Mouse (Mus musculus): Measurements from ENCODE around the gene Cep250. TPM values are rescaled to one million over a fixed set of nuclear protein-coding genes. Genes with fewer than 3 reads are reported as not detected.

Cep250 gene
- polyA plus RNA-seq, 1 experiment from 2014 or later = 9.6 TPM

DNA sequence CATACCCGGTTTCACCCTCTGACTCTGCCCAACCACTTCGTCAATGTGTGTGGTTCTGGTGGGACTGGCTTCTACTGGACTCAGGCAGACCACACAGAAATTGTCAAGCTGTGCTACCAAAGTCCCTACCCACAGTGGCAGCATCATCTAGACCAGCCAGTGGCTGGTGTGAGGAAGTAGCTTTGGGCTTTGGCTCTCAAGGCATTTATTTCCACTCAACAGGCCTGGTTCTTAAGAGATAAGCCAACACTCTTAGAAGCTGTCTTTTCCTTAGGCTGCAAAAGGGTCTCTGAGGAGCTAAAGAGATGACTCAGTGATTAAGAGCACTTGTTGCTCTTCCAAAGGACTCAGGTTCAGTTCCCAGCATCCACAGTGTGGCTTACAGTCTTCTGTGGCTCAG, 65.5 kb downstream of the Cep250 start:
- no peak for ATAC-seq (ENCODE audit: extremely low read depth, insufficient number of reproducible peaks, low FRiP score, low TSS enrichment)
- WGBS = 81% methylated on average over 2 of the region's 2 CpGs
- no peak overlapping the region for H3K4me2 ChIP-seq

DNA sequence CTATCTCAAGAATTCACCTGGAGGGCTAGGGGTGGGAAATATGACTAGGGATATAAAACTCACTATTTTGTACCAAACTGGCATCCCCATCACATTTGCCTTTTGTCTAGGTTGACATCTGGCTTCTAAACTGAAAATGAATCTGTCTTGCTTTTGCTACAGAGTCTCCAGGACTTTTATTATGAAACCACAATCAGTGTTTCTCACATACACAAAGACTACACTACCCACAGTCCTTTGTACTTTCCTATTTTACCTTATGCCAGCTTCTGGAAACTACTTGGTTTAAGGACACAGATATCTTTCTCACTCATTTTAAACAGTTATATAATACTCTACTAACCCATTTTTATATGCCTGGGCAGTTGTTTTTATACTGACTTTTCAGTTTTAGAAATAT, 69.2 kb downstream of the Cep250 start:
- no peaks in the 10 kb centered on the region for H3K36me3 ChIP-seq
- ATAC-seq (ENCODE audit: extremely low read depth, insufficient number of reproducible peaks, low FRiP score, low TSS enrichment) = no peak
- H3K9ac ChIP-seq = no peak overlapping the region
- no peak overlapping the region for H3K4me3 ChIP-seq
- no peaks in the 10 kb centered on the region for H3K27me3 ChIP-seq (replicated peaks)
- no peak overlapping the region for H3K4me2 ChIP-seq
- no peak overlapping the region for H3K27ac ChIP-seq (replicated peaks)
- no peaks in the 10 kb centered on the region for H3K9me3 ChIP-seq
- no peaks in the 10 kb centered on the region for H3K4me1 ChIP-seq

More for the DNA sequence above, 65.5 kb downstream of the Cep250 start:
- Histone ChIP-seq H3K27me3 (replicated peaks) (no peaks in the 10 kb centered on the region), H3K4me3 (no peak overlapping the region), H3K36me3 (peaks cover 32% of the 10 kb centered on the region), H3K27ac (replicated peaks) (no peak overlapping the region), H3K9me3 (no peaks in the 10 kb centered on the region), H3K4me1 (no peaks in the 10 kb centered on the region), H3K9ac (no peak overlapping the region)

DNA sequence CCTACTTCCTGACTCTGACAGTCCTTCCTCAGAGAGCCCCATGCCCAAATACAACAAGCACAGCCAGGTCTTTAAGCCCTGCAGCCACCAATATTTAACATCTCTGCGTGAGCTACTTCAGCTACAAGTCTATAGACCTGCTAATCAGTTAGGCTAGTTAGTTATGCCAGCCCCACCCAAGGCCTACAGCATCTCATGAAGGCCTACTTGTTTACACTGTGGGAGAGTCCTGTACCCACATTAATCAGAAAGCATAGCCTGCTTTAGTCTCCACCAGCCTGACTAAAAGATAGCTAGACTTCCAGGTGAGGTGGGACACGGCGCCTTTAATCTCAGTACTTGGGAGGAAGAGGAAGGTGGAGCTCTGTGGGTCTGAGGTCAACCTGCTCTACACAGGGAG, 83.1 kb downstream of the Cep250 start:
- H3K4me2 ChIP-seq = no peak overlapping the region
- no peaks in the 10 kb centered on the region for H3K36me3 ChIP-seq
- WGBS = 88% methylated on average over 3 of the region's 3 CpGs
- H3K9ac ChIP-seq = no peak overlapping the region
- H3K4me3 ChIP-seq = no peak overlapping the region
- no peak for ATAC-seq (ENCODE audit: extremely low read depth, insufficient number of reproducible peaks, low FRiP score, low TSS enrichment)
- H3K27me3 ChIP-seq (replicated peaks) = 0 out of 2 replicates have a peak, but pooled peaks cover 9% of the 10 kb centered on the region
- H3K27ac ChIP-seq (replicated peaks) = no peak overlapping the region
- H3K4me1 ChIP-seq = no peaks in the 10 kb centered on the region
- H3K9me3 ChIP-seq = no peaks in the 10 kb centered on the region

GRCm38 (mm10) chr2:156042903-156043302, 86.6 kb downstream of the Cep250 start:
- Histone ChIP-seq H3K9ac (no peak overlapping the region), H3K4me2 (no peak overlapping the region), H3K36me3 (no peaks in the 10 kb centered on the region), H3K4me1 (no peaks in the 10 kb centered on the region; the same call in 1 of the 2 replicates), H3K9me3 (no peaks in the 10 kb centered on the region), H3K4me3 (no peak overlapping the region), H3K27ac (replicated peaks) (no peak overlapping the region), H3K27me3 (replicated peaks) (peaks cover 28% of the 10 kb centered on the region)
- ATAC-seq (ENCODE audit: extremely low read depth, insufficient number of reproducible peaks, low FRiP score, low TSS enrichment) = no peak
- 80% methylated on average over 8 of the region's 8 CpGs for WGBS

- Histone ChIP-seq H3K4me1 (no peaks in the 10 kb centered on the region; the same call in 1 of the 2 replicates), H3K36me3 (no peaks in the 10 kb centered on the region), H3K27ac (replicated peaks) (no peak overlapping the region), H3K4me3 (peak overlapping the region; percentile 8; the same call in 1 of the 2 replicates), H3K4me2 (peak overlapping the region; percentile 48), H3K27me3 (replicated peaks) (peaks cover 65% of the 10 kb centered on the region), H3K9ac (no peak overlapping the region), H3K9me3 (no peaks in the 10 kb centered on the region)
- 5% methylated on average over 19 of the region's 19 CpGs for WGBS
- ATAC-seq (ENCODE audit: extremely low read depth, insufficient number of reproducible peaks, low FRiP score, low TSS enrichment) = no peak
Measured at GRCm38 (mm10) chr2:156047929-156048328, 91.7 kb downstream of the Cep250 start.

Other genes starting within 250 kb of the Cep250 start
- gene Edem2, start 227.0 kb upstream of the Cep250 start, polyA plus RNA-seq (2015; fragmentation: Nextera tagmentation; extraction: Ambion mirVana) = 23.1 and 25.4 TPM in 2 replicates
- gene Gm17581, start 220.6 kb upstream of the Cep250 start, polyA plus RNA-seq (2015; fragmentation: Nextera tagmentation; extraction: Ambion mirVana) = not detected in 2 replicates
- gene Procr, start 205.3 kb upstream of the Cep250 start, polyA plus RNA-seq (2015; fragmentation: Nextera tagmentation; extraction: Ambion mirVana) = 9.0 and 9.1 TPM in 2 replicates
- gene Mmp24, start 181.1 kb upstream of the Cep250 start, polyA plus RNA-seq (2015; fragmentation: Nextera tagmentation; extraction: Ambion mirVana) = 0.04 TPM in 1 of 2 replicates, not detected in the other
- gene BC029722, start 137.0 kb upstream of the Cep250 start, polyA plus RNA-seq (2015; fragmentation: Nextera tagmentation; extraction: Ambion mirVana) = 10.8 and 12.0 TPM in 2 replicates
- gene Eif6, start 129.5 kb upstream of the Cep250 start, polyA plus RNA-seq (2015; fragmentation: Nextera tagmentation; extraction: Ambion mirVana) = 127 and 152 TPM in 2 replicates
- 0.06 and 0.09 TPM in 2 replicates for gene Fam83c, start 121.6 kb upstream of the Cep250 start, polyA plus RNA-seq (2015; fragmentation: Nextera tagmentation; extraction: Ambion mirVana)
- gene Uqcc1, start 26.1 kb upstream of the Cep250 start, polyA plus RNA-seq (2015; fragmentation: Nextera tagmentation; extraction: Ambion mirVana) = 99.7 and 108 TPM in 2 replicates
- gene Gm15557, start 15.7 kb upstream of the Cep250 start, polyA plus RNA-seq (2015; fragmentation: Nextera tagmentation; extraction: Ambion mirVana) = not detected in 2 replicates
- 0.37 and 0.64 TPM in 2 replicates for gene Gdf5, start 11.1 kb upstream of the Cep250 start, polyA plus RNA-seq (2015; fragmentation: Nextera tagmentation; extraction: Ambion mirVana)
- gene 6430550D23Rik, start 51.5 kb downstream of the Cep250 start, polyA plus RNA-seq (2015; fragmentation: Nextera tagmentation; extraction: Ambion mirVana) = 0.85 and 1.0 TPM in 2 replicates
- gene Ergic3, start 51.6 kb downstream of the Cep250 start, polyA plus RNA-seq (2015; fragmentation: Nextera tagmentation; extraction: Ambion mirVana) = 171 and 177 TPM in 2 replicates
- gene Fer1l4, start 96.5 kb downstream of the Cep250 start, polyA plus RNA-seq (2015; fragmentation: Nextera tagmentation; extraction: Ambion mirVana) = not detected in 2 replicates
- gene Spag4, start 108.7 kb downstream of the Cep250 start, polyA plus RNA-seq (2015; fragmentation: Nextera tagmentation; extraction: Ambion mirVana) = 2.1 and 2.3 TPM in 2 replicates
- 22.7 and 28.4 TPM in 2 replicates for gene Cpne1, start 155.5 kb downstream of the Cep250 start, polyA plus RNA-seq (2015; fragmentation: Nextera tagmentation; extraction: Ambion mirVana)
- 18.3 and 20.4 TPM in 2 replicates for gene Rbm12, start 155.5 kb downstream of the Cep250 start, polyA plus RNA-seq (2015; fragmentation: Nextera tagmentation; extraction: Ambion mirVana)
- gene Gm28036, start 170.6 kb downstream of the Cep250 start, polyA plus RNA-seq (2015; fragmentation: Nextera tagmentation; extraction: Ambion mirVana) = 10.4 and 13.7 TPM in 2 replicates
- gene Romo1, start 187.6 kb downstream of the Cep250 start, polyA plus RNA-seq (2015; fragmentation: Nextera tagmentation; extraction: Ambion mirVana) = 382 and 427 TPM in 2 replicates
- gene Nfs1, start 187.7 kb downstream of the Cep250 start, polyA plus RNA-seq (2015; fragmentation: Nextera tagmentation; extraction: Ambion mirVana) = 58.1 and 61.1 TPM in 2 replicates
- gene Rbm39, start 223.8 kb downstream of the Cep250 start, polyA plus RNA-seq (2015; fragmentation: Nextera tagmentation; extraction: Ambion mirVana) = 360 and 386 TPM in 2 replicates
- 46.9 and 48.6 TPM in 2 replicates for gene Phf20, start 240.0 kb downstream of the Cep250 start, polyA plus RNA-seq (2015; fragmentation: Nextera tagmentation; extraction: Ambion mirVana)

Data from heart, embryonic 13.5 days (tissue).